Mouse (Mus musculus) liver, embryonic 11.5 days (tissue): ENCODE measurements around the gene Ubr3. TPM values are rescaled to one million over a fixed set of nuclear protein-coding genes. Genes with fewer than 3 reads are reported as not detected.

Experiments used
- ATAC-seq: fragments of 200-750 bp; cut with Nextera tagmentation; replicated peaks from 2 replicates; pipeline ENCODE4 v1.8.0; 2017; ENCODE audit warnings: moderate number of reproducible peaks, mild to moderate bottlenecking, moderate TSS enrichment, moderate library complexity; ENCODE audit not compliant: low FRiP score
- DNase-seq: peaks from one replicate; pipeline ENCODE4 v3.0.0-alpha.2; 2017; ENCODE audit warnings: low spot score
- H3K27ac ChIP-seq: fragments of 300-500 bp; sonication (generic); 2 replicates; pipeline ENCODE4 v1.5.1; 2014; ENCODE audit warnings: mild to moderate bottlenecking, low read depth, low read length, control low read depth
- H3K27me3 ChIP-seq: fragments of 300-500 bp; sonication (generic); replicated peaks from 2 replicates; pipeline ENCODE4 v1.6.1; 2014; ENCODE audit warnings: low read length, mixed read lengths; ENCODE audit not compliant: control insufficient read depth, insufficient read depth
- H3K36me3 ChIP-seq: fragments of 300-500 bp; sonication (generic); 2 replicates; pipeline ENCODE4 v1.6.1; 2014; ENCODE audit warnings: mild to moderate bottlenecking, low read length, moderate library complexity, mixed read lengths; ENCODE audit not compliant: control insufficient read depth, insufficient read depth
- H3K4me1 ChIP-seq: fragments of 300-500 bp; sonication (generic); replicated peaks from 2 replicates; pipeline ENCODE4 v1.6.1; 2014; ENCODE audit warnings: low read length, mixed read lengths; ENCODE audit not compliant: control insufficient read depth, insufficient read depth
- H3K4me2 ChIP-seq: fragments of 300-500 bp; sonication (generic); 2 replicates; pipeline ENCODE4 v1.6.1; 2014; ENCODE audit warnings: mild to moderate bottlenecking, control low read depth, moderate library complexity
- H3K4me3 ChIP-seq: fragments of 300-500 bp; sonication (generic); 2 replicates; pipeline ENCODE4 v1.5.1; 2014; ENCODE audit warnings: low read depth, low read length, control low read depth
- H3K9ac ChIP-seq: fragments of 300-500 bp; sonication (generic); 2 replicates; pipeline ENCODE4 v1.6.1; 2014; ENCODE audit warnings: low read depth, low read length, control low read depth
- H3K9me3 ChIP-seq: fragments of 300-500 bp; sonication (generic); 2 replicates; pipeline ENCODE4 v1.6.1; 2016; ENCODE audit warnings: low read length, inconsistent platforms, mixed read lengths; ENCODE audit not compliant: control insufficient read depth
- WGBS: fragments of 180-500 bp; shearing (Covaris S2); extraction: QIAGEN DNeasy Blood & Tissue Kit; methylation state at CpG from one replicate; pipeline ENCODE4 v1.1.7; 2014; 5-methylcytosine and 5-hydroxymethylcytosine counted together
- polyA plus RNA-seq: library from polyadenylated mRNA; unstranded; fragments of >200 nt; fragmentation: Nextera tagmentation; extraction: Ambion mirVana; gene quantifications from 2 replicates; pipeline ENCODE4 v1.2.1, GENCODE M21; 2014

Gene Ubr3
- polyA plus RNA-seq, 1 experiment from 2014 or later: 11.5 TPM

DNA sequence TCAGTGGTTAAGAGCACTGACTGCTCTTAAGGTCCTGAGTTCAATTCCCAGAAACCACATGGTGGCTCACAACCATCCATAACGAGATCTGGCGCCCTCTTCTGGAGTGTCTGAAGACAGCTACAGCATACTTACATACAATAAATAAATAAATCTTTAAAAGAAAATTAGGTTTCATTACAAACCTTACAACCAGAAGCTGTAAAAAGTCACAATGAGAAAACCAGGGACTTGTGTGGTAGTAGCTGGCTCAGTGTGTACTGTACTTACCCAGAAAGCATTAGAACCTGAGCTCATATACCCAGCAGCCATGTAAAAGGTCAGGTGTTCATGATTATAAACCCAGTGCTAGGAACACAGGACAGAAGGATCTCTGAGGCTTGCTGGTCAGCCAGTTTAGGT lies 13.1 kb upstream of the Ubr3 start:
- ATAC-seq (no peak), DNase-seq (no peak)
- Histone ChIP-seq H3K27me3 (no peaks in the 10 kb centered on the region), H3K4me2 (peak overlapping the region; percentile 88), H3K27ac (no peak overlapping the region), H3K9me3 (no peaks in the 10 kb centered on the region), H3K36me3 (0 out of 2 replicates have a peak, but pooled peaks cover 2% of the 10 kb centered on the region), H3K9ac (no peak overlapping the region), H3K4me3 (peak overlapping the region; percentile 62), H3K4me1 (no peaks in the 10 kb centered on the region)
- 47% methylated on average over 2 of the region's 2 CpGs for WGBS

DNA sequence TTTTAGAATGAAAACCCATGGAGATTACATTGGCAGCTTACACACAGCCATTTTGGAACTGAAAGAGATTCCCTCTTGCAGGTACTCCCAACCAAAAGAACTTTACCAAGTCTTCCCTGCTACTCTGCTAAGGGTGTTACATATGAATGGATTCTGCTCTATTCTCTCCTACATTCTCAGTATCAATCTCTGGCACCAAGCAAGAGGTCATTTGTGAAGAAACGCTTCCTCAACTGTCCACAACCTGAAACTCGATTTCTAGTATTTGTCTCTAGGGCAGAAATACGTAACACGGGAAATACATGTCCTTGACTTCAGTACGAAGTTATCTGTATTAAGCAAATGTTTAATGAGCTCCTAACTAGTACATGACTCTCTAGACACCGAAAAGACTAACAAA lies 12.5 kb upstream of the Ubr3 start:
- Histone ChIP-seq H3K4me1 (no peaks in the 10 kb centered on the region), H3K9me3 (no peaks in the 10 kb centered on the region), H3K9ac (peak overlapping the region; percentile 75), H3K4me3 (peak overlapping the region; percentile 62), H3K27ac (peak overlapping the region; percentile 10; the same call in 1 of the 2 replicates), H3K4me2 (peak overlapping the region; percentile 88), H3K27me3 (no peaks in the 10 kb centered on the region), H3K36me3 (0 out of 2 replicates have a peak, but pooled peaks cover 2% of the 10 kb centered on the region)
- ATAC-seq (no peak), DNase-seq (no peak)
- 38% methylated on average over 6 of the region's 6 CpGs for WGBS

DNA sequence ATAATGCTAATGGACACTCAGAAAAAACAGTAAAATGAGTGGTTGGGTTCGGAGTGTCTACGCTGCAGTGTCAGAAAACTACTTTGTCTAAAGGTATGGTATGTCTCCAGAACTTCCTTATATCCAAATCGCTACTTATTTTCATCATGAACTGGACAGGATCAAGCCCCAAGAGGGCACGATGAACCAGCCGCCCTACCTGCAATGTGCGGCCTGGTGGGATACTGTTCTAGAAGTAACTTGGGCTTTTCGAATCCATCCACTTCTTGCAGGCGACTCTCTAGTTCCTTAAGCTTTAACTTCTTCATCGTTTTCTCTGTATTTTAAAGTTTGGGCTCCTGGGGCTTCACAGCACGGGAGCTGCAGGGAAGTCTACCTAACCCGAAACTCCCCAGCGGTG lies 12.0 kb upstream of the Ubr3 start:
- Histone ChIP-seq H3K9me3 (no peaks in the 10 kb centered on the region), H3K27ac (peak overlapping the region; percentile 10; the same call in 1 of the 2 replicates), H3K4me3 (peak overlapping the region; percentile 62), H3K36me3 (0 out of 2 replicates have a peak, but pooled peaks cover 2% of the 10 kb centered on the region), H3K4me1 (no peaks in the 10 kb centered on the region), H3K27me3 (no peaks in the 10 kb centered on the region), H3K4me2 (peak overlapping the region; percentile 88), H3K9ac (peak overlapping the region; percentile 75)
- peak; percentile 45 for DNase-seq
- WGBS: 4% methylated on average over 12 of the region's 12 CpGs
- peak; percentile 57 for ATAC-seq

DNA sequence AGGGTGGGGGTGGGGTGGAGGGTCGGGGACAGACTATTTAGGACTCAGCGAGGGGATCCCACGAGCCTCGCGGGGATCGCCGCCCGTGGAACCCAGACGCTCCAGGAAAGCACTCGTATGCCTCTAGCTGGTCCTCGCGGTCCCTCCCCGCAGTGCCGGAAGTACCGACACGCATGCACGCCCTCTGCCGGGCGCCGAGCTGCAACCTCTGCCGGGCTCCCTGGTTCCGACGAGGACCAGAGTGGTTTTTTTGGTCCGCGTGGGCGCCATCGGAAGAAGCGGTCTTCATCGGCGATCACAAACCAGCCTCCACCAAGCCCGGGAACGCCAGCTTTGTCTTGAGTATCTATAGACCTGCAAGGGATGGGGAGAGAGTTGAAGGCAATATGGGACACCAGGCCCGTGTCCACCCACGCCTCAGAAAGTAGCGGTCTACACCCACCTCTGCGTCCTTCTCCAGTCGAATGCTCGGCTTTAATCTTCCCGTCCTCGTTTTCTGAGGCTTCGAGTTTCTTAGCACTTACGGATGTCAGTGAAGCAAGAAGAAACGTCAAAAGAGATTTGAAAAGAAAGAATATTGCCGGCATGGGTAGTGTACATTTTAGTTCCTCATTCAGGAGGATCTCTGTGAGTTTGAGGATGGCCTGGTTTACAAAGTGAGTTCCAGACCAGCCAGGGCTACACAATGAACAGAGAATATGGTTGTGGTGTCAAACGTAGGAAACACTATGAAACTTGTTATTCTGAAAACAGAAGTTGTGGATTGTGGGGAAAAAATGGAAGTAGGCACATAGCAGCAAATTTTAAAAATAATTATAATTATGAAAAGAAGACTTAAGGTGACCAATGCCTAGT lies 11.4 kb upstream of the Ubr3 start, which contains the start of gene Mettl5:
Mettl5 (minus strand) TSS at position 165 of the 855 bp plus-strand sequence.
- H3K9ac ChIP-seq: peak within 1 kb of the TSS; percentile 75
- no peaks in the 10 kb centered on the region for H3K36me3 ChIP-seq
- H3K27ac ChIP-seq: peak within 1 kb of the TSS; percentile 10; the same call in 1 of the 2 replicates
- H3K9me3 ChIP-seq: no peaks in the 10 kb centered on the region
- no peaks in the 10 kb centered on the region for H3K4me1 ChIP-seq
- H3K27me3 ChIP-seq: no peaks in the 10 kb centered on the region
- ATAC-seq (peak; percentile 95), DNase-seq (peak; percentile 86)
- peak within 1 kb of the TSS; percentile 62 for H3K4me3 ChIP-seq
- 1% methylated on average over 45 of the region's 45 CpGs for WGBS
- peak within 1 kb of the TSS; percentile 88 for H3K4me2 ChIP-seq

DNA sequence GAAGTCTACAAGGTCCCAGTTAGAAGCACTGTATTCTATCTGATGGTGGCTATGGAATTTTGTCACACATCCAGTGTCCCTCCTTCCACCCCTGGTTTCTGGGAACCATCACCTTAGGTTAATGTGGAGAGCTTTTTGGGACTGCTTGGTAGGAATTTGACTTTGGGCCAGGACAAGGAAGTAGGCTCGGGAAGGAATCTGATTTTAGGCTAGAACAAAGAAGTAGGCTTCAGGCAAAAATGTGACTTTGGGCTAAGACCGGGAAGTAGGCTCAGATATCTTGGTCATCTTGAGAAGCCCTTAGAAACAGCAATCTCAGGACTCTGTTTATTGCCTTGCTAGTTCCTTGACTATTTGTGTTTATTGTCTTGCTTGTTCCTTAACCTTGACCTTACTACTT lies 8.1 kb upstream of the Ubr3 start:
- Histone ChIP-seq H3K9ac (no peak overlapping the region), H3K4me1 (no peaks in the 10 kb centered on the region), H3K4me3 (no peak overlapping the region), H3K36me3 (no peaks in the 10 kb centered on the region), H3K27me3 (no peaks in the 10 kb centered on the region), H3K4me2 (no peak overlapping the region), H3K9me3 (no peaks in the 10 kb centered on the region), H3K27ac (no peak overlapping the region)
- DNase-seq (no peak), ATAC-seq (no peak)
- WGBS: 65% methylated on average over 2 of the region's 2 CpGs

DNA sequence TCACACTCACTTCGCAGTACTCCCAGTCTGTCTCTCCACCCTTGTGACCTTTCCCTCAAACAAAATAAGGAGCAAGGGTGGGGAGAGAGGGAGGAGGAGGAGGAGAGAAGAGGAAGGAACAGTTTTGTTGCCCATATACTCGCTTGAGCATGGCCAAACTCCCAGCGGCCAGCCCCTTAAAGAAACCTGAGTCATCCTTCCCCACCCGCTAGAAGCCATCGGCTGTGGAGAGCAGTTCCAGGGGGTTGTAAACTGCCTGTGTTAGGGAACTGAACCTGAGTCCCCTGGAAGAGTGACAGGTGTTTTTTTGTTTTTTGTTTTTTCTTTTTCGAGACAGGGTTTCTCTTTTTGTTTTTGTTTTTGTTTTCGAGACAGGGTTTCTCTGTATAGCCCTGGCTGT lies 6.2 kb upstream of the Ubr3 start:
- Histone ChIP-seq H3K4me2 (no peak overlapping the region), H3K36me3 (no peaks in the 10 kb centered on the region), H3K9ac (no peak overlapping the region), H3K27me3 (no peaks in the 10 kb centered on the region), H3K9me3 (no peaks in the 10 kb centered on the region), H3K4me1 (peaks cover 3% of the 10 kb centered on the region), H3K4me3 (no peak overlapping the region), H3K27ac (no peak overlapping the region)
- 50% methylated on average over 7 of the region's 7 CpGs for WGBS
- no peak for DNase-seq
- ATAC-seq: peak; percentile 51; the same call in 1 of the 2 replicates

DNA sequence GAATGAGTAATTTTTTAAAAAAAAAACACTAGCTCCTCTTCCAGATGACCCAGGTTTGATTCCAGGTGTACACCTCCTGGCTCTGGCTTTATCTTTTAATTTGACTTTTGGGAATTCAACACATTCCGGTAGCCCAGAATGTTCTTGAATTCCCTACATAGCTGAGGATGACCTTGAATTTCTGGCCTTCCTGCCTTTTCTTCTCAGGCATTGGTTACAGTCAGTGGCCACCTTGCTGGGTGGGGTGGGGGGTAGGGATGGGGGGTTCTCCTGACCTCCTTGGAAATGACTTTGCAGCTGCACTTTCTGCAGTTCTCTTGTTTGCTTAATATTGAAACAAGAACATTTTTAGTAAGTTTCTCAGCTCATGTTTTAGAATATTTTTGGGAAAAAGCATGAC lies 3.9 kb upstream of the Ubr3 start:
- Histone ChIP-seq H3K27me3 (no peaks in the 10 kb centered on the region), H3K27ac (no peak overlapping the region), H3K4me2 (no peak overlapping the region), H3K9ac (no peak overlapping the region), H3K4me1 (peaks cover 5% of the 10 kb centered on the region), H3K36me3 (no peaks in the 10 kb centered on the region), H3K4me3 (no peak overlapping the region), H3K9me3 (no peaks in the 10 kb centered on the region)
- 92% methylated on average over 1 of the region's 1 CpGs for WGBS
- ATAC-seq (no peak), DNase-seq (no peak)

DNA sequence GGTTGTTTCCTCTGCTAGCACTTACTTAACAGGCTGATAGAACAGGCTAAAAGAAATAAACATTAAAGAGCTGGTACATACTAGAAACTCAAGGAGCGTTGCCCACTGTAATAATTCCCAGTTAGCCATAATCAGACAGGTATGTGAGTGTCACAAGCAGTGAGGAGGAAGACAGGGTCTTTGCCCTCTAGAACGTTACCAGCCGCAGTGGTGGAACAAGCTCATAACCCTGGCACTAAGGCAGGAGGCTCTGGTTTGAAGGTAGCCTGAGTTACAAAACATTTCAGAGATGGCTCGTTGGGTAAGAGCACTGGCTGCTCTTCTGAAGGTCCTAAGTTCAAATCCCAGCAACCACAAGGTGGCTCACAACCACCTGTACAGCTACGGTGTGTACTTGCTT lies 3.2 kb upstream of the Ubr3 start:
- H3K4me2 ChIP-seq: no peak overlapping the region
- H3K9ac ChIP-seq: no peak overlapping the region
- H3K27ac ChIP-seq: no peak overlapping the region
- H3K4me1 ChIP-seq: peaks cover 11% of the 10 kb centered on the region
- H3K9me3 ChIP-seq: no peaks in the 10 kb centered on the region
- H3K4me3 ChIP-seq: no peak overlapping the region
- WGBS: 86% methylated on average over 5 of the region's 5 CpGs
- DNase-seq (no peak), ATAC-seq (no peak)
- no peaks in the 10 kb centered on the region for H3K27me3 ChIP-seq
- H3K36me3 ChIP-seq: no peaks in the 10 kb centered on the region
